Mouse (Mus musculus): Measurements from ENCODE around the gene Apba3. TPM values are rescaled to one million over a fixed set of nuclear protein-coding genes. Genes with fewer than 3 reads are reported as not detected.

The Apba3 gene
- total RNA-seq, 1 experiment: 72.3 TPM

DNA sequence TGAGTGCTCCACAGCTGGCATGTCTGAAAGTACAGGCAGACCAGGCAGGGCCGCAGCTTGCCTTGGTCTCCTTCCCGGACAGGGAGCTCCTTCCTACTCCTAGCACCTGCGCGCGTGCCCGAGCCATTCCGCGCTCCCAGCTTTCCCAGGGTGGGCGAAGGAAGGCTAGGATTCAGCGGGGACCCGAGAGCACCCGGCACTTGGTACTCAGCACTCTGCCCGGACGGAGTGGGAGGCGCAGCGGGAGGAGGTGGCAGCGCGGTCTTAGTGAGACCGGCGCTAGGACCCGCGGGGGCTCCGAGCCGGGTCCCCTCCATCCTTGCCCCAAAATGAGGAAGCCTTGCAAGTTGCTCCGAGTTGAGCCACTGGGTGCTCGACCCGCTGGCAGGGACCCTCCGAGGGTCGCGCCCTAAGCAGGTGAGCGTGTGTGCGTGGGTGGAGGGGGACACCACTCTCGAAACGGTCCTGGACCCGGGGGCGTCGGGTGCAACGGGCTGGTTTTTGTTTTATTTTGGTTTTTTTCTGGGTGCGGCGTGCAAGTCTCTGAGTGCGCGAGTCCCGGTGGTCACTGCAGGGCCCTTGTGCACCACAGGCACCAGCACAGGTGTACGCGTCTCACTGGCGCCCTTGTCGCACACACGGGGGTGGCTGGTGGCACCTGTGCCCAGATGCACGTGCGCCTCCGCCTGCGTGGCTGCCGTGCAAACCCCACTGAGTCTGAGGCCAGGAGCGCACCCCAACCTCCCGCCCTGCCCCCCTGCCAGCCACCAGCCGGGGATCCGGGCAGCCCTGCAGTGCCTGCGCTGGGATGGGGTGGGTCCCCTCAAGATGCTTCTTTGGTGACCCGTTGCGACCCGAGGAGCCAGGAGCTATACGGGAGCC, 9.4 kb upstream of the Apba3 start:
- no peak for DNase-seq (ENCODE audit: low read depth, low spot score)
- in situ Hi-C loops (cut with MboI; ENCODE audit: low sequenced_read_pairs in 2 of 2, unreplicated experiment in 2 of 2): no loop called here
- H3K4me3 ChIP-seq (ENCODE audit: insufficient read depth in 1 of 2, low read depth in 1 of 2, low read length in 2 of 2, poor library complexity in 1 of 2, severe bottlenecking in 1 of 2): peak overlapping the region; percentile 66 to 84
- H3K36me3 ChIP-seq (ENCODE audit: control insufficient read depth, insufficient read depth, low read length, poor library complexity, severe bottlenecking): no peaks in the 10 kb centered on the region
- peak overlapping the region; percentile 47 for H3K9ac ChIP-seq (ENCODE audit: insufficient read depth, low read depth, low read length, poor library complexity, severe bottlenecking)
- H3K4me1 ChIP-seq (ENCODE audit: control insufficient read depth in 2 of 2, insufficient read depth in 2 of 2, low read length in 2 of 2, poor library complexity in 1 of 2): peaks cover 3 to 16% of the 10 kb centered on the region in 2 experiments; a peak in 1 of 4 replicates
- H3K27ac ChIP-seq (ENCODE audit: insufficient read depth, low read depth, low read length, poor library complexity, severe bottlenecking): no peak overlapping the region
- TF ChIP-seq MAFK (IDR thresholded peaks at IDR 0.05; ENCODE audit: insufficient read depth, low read depth, low read length): no peak
- TF ChIP-seq ZNF384 (IDR thresholded peaks at IDR 0.05; ENCODE audit: low read depth, low read length): no peak
- TF ChIP-seq HCFC1 (IDR thresholded peaks at IDR 0.05; ENCODE audit: borderline replicate concordance, insufficient read depth, low read length): no peak
- no peak for TF ChIP-seq ZC3H11A (IDR thresholded peaks at IDR 0.05; ENCODE audit: borderline replicate concordance, low read depth, low read length)
- no peak for TF ChIP-seq CHD2 (IDR thresholded peaks at IDR 0.05; ENCODE audit: low read depth, low read length)
- H3K9me3 ChIP-seq (ENCODE audit: control insufficient read depth, insufficient read depth, low read depth, low read length): no peaks in the 10 kb centered on the region

DNA sequence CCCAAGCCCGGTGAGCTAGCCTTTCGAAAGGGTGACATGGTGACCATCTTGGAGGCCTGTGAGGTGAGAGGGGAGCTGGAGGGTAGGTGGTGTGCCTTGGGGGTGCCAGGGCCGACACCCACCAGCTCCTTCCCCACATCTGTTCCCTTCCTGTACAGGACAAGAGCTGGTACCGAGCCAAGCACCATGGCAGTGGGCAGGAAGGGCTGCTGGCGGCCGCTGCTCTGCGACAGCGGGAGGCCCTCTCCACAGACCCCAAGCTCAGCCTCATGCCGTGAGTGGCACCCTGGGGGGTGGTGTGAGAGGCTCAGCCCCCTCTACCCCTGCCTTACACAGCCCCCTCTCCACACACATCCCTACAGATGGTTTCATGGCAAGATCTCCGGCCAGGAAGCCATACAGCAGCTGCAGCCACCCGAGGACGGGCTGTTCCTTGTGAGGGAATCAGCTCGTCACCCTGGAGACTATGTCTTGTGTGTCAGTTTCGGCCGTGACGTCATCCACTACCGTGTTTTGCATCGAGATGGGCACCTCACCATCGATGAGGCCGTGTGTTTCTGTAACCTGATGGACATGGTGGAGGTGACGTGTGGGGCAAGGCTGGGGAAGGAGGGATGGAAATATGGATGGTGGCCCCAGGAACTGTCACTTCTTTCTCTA, 7.4 kb upstream of the Apba3 start:
- peaks cover 9% of the 10 kb centered on the region; the same call in 1 of the 2 replicates for H3K36me3 ChIP-seq (ENCODE audit: control insufficient read depth, insufficient read depth, low read length, poor library complexity, severe bottlenecking)
- no peak overlapping the region for H3K4me3 ChIP-seq (ENCODE audit: insufficient read depth in 1 of 2, low read depth in 1 of 2, low read length in 2 of 2, poor library complexity in 1 of 2, severe bottlenecking in 1 of 2)
- no peak overlapping the region for H3K27ac ChIP-seq (ENCODE audit: insufficient read depth, low read depth, low read length, poor library complexity, severe bottlenecking)
- no peak for DNase-seq (ENCODE audit: low read depth, low spot score)
- H3K4me1 ChIP-seq (ENCODE audit: control insufficient read depth in 2 of 2, insufficient read depth in 2 of 2, low read length in 2 of 2, poor library complexity in 1 of 2): peaks cover 3 to 10% of the 10 kb centered on the region in 2 experiments; a peak in 1 of 4 replicates
- H3K9me3 ChIP-seq (ENCODE audit: control insufficient read depth, insufficient read depth, low read depth, low read length): no peaks in the 10 kb centered on the region
- no peak for TF ChIP-seq HCFC1 (IDR thresholded peaks at IDR 0.05; ENCODE audit: borderline replicate concordance, insufficient read depth, low read length)
- H3K9ac ChIP-seq (ENCODE audit: insufficient read depth, low read depth, low read length, poor library complexity, severe bottlenecking): no peak overlapping the region
- in situ Hi-C loops (cut with MboI; ENCODE audit: low sequenced_read_pairs in 2 of 2, unreplicated experiment in 2 of 2): no loop called here

DNA sequence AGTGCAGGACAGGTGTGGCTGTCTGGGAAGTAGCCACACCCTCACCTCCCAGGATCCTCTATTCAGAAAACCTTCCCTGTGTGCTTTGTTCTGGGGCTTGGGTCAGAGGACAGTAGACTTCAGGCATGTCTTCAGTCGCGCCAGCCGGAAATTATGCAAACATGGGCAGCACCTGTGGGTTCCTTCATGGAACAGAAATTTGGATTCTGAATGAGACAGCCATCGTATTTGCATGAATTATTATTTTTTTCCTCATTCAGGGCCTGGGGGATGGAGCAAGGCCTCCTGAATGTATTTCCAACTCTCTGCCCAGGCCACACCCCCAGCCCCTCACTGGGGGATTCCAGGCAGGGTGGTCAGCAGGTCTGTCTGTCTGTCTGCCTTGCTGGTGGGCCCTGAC, 5.7 kb upstream of the Apba3 start:
- Histone ChIP-seq H3K36me3 (ENCODE audit: control insufficient read depth, insufficient read depth, low read length, poor library complexity, severe bottlenecking) (peaks cover 22% of the 10 kb centered on the region; the same call in 1 of the 2 replicates), H3K9ac (ENCODE audit: insufficient read depth, low read depth, low read length, poor library complexity, severe bottlenecking) (no peak overlapping the region), H3K4me1 (ENCODE audit: control insufficient read depth in 2 of 2, insufficient read depth in 2 of 2, low read length in 2 of 2, poor library complexity in 1 of 2) (peaks cover 3 to 13% of the 10 kb centered on the region in 2 experiments; a peak in 1 of 4 replicates), H3K27ac (ENCODE audit: insufficient read depth, low read depth, low read length, poor library complexity, severe bottlenecking) (no peak overlapping the region), H3K4me3 (ENCODE audit: insufficient read depth in 1 of 2, low read depth in 1 of 2, low read length in 2 of 2, poor library complexity in 1 of 2, severe bottlenecking in 1 of 2) (no peak overlapping the region), H3K9me3 (ENCODE audit: control insufficient read depth, insufficient read depth, low read depth, low read length) (no peaks in the 10 kb centered on the region)
- TF ChIP-seq ZNF384 (IDR thresholded peaks at IDR 0.05; ENCODE audit: low read depth, low read length) (no peak), ZC3H11A (IDR thresholded peaks at IDR 0.05; ENCODE audit: borderline replicate concordance, low read depth, low read length) (no peak), MAFK (IDR thresholded peaks at IDR 0.05; ENCODE audit: insufficient read depth, low read depth, low read length) (no peak), HCFC1 (IDR thresholded peaks at IDR 0.05; ENCODE audit: borderline replicate concordance, insufficient read depth, low read length) (no peak), CHD2 (IDR thresholded peaks at IDR 0.05; ENCODE audit: low read depth, low read length) (no peak)
- no peak for DNase-seq (ENCODE audit: low read depth, low spot score)
- in situ Hi-C loops (cut with MboI; ENCODE audit: low sequenced_read_pairs in 2 of 2, unreplicated experiment in 2 of 2): no loop called here

DNA sequence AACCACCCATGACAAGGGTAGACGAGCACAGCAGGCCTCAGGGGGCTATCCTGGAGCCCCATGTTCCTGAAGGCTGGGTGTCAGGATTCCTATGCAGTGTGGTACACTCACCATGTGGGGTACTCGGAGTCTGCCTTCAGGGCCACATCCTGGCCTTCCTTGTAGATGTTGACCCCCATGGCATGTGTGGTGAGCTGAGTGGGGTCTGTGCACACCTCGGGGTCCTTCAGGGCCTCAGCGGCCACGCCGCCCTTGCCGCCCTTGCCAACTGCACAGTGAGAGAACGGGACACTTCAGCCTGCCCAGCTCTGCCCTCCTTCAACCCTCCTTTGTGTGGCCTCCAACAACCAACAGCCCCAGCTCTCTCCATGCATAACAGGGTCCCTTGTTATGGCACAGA, 1.2 kb upstream of the Apba3 start:
- no peak overlapping the region for H3K27ac ChIP-seq (ENCODE audit: insufficient read depth, low read depth, low read length, poor library complexity, severe bottlenecking)
- no peak overlapping the region for H3K4me3 ChIP-seq (ENCODE audit: insufficient read depth in 1 of 2, low read depth in 1 of 2, low read length in 2 of 2, poor library complexity in 1 of 2, severe bottlenecking in 1 of 2)
- H3K9ac ChIP-seq (ENCODE audit: insufficient read depth, low read depth, low read length, poor library complexity, severe bottlenecking): peak overlapping the region; percentile 9; the same call in 1 of the 2 replicates
- peaks cover 22% of the 10 kb centered on the region; the same call in 1 of the 2 replicates for H3K36me3 ChIP-seq (ENCODE audit: control insufficient read depth, insufficient read depth, low read length, poor library complexity, severe bottlenecking)
- no peak for DNase-seq (ENCODE audit: low read depth, low spot score)
- peaks cover 3 to 10% of the 10 kb centered on the region in 2 experiments; a peak in 2 of 4 replicates for H3K4me1 ChIP-seq (ENCODE audit: control insufficient read depth in 2 of 2, insufficient read depth in 2 of 2, low read length in 2 of 2, poor library complexity in 1 of 2)
- no peaks in the 10 kb centered on the region for H3K9me3 ChIP-seq (ENCODE audit: control insufficient read depth, insufficient read depth, low read depth, low read length)
- TF ChIP-seq ZNF384 (IDR thresholded peaks at IDR 0.05; ENCODE audit: low read depth, low read length) (no peak), ZC3H11A (IDR thresholded peaks at IDR 0.05; ENCODE audit: borderline replicate concordance, low read depth, low read length) (no peak), HCFC1 (IDR thresholded peaks at IDR 0.05; ENCODE audit: borderline replicate concordance, insufficient read depth, low read length) (no peak), CHD2 (IDR thresholded peaks at IDR 0.05; ENCODE audit: low read depth, low read length) (no peak), MAFK (IDR thresholded peaks at IDR 0.05; ENCODE audit: insufficient read depth, low read depth, low read length) (no peak)
- in situ Hi-C loops (cut with MboI; ENCODE audit: low sequenced_read_pairs in 2 of 2, unreplicated experiment in 2 of 2): no loop called here

All from ES-E14 (cell line).